Mouse (Mus musculus) G1E-ER4 (cell line): ENCODE results near the gene Rab5a. TPM values are rescaled to one million over a fixed set of nuclear protein-coding genes. Genes with fewer than 3 reads are reported as not detected.

Source experiments
- GATA1 ChIP-seq: IDR thresholded peaks from one replicate; pipeline ENCODE4 v1.8.0; 2012; ENCODE audit warnings: low read length, inconsistent platforms
- polyA plus RNA-seq: library from polyadenylated mRNA; stranded (reverse); fragments of >175 nt; gene quantifications from 2 replicates; pipeline ENCODE4 v1.2.3, GENCODE M21; 2012

Gene Rab5a
- polyA plus RNA-seq = 10.4 and 16.5 TPM in 2 replicates

DNA sequence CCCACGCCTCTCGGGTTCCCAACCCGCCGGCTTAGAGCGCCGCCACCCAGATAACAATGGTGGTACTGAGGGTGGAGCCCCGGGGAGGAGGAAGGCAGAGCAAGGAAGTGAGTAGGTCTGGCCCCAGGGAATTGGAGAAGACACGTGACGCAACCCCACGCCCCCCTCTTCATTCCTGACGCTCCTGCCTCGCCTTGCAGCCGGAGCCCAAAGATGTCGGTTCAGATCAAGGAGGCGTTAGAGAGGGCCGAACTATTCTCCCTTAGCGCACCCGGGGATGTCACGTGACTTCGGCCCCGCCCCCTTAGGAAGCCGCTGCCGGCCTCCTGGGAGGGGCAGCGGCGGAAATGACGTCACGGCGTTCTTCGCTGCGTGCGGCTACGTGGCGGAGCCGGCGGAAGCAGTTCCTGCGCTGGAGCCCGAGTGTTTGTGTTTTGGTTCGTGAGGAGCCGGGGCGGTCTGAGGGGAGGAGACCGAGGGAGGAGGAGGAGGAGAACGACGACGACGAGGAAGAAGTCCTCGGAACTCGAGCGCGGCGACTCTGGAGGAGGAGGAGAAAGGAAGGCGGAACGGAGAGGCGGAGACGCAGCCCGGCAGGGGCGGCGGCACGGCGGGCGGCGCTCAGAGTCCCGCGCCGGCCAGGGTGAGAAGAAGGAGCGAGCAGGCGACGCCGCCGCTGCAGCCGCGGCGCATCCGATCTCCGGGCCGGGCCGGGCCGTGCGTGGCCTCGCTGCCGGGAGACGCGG is at the start of gene Rab5a:
Gene Rab5a (plus strand): TSS at position 377 of the 746 bp plus-strand sequence.
- TF ChIP-seq GATA1 = no peak

GRCm38 (mm10) chr17:53456152-53456551 is 22.9 kb upstream of the Rab5a start:
- no peak for TF ChIP-seq GATA1

- no peak for TF ChIP-seq GATA1
These were observed 22.3 kb upstream of the Rab5a start for GRCm38 (mm10) chr17:53456742-53457141.

DNA sequence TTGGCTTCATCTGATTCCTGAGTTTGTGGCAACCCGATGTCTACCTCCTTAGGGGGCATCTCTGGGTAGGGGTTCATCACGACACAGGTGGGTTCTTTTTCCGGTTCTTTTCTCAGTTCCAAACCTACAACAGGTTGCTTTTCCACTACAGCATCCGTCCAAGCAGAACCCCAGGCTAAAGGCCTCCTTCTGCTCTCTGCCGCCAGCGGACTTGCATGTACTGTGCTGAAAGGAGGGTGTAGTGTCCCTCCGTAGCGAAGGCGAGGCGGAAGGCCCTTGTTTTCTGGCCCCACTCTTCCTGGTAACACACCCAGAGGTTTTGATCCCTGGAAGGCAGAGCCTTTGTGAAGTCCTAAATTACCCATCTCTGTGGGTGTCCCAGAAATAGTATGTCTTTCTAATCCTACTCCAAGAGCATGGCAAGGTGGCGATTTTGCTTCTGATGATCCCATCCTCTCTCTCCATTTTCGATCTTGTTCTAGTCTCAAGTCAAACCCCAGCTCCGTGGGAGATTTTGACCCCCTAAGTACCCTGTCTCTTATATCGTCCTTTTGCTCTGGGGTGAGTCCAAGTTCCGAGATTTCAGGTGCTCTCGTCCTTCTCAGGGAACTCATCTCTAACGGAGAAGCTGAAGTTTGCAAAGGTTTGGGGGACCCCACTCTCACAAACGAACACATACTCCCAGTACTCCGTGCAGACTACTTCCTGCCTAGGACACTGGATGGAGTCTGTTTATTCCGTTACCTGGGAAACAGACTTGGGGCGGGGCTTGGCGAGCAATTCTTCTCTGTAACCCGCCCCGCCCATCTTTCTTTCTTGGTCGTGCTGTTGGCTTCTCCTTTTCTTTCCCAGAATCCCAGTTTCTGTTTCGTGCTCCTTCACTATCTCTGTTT is 16.2 kb upstream of the Rab5a start, which contains the start of gene Efhb:
Gene Efhb (minus strand): TSS at position 719 of the 893 bp plus-strand sequence.
- no peak for TF ChIP-seq GATA1

DNA sequence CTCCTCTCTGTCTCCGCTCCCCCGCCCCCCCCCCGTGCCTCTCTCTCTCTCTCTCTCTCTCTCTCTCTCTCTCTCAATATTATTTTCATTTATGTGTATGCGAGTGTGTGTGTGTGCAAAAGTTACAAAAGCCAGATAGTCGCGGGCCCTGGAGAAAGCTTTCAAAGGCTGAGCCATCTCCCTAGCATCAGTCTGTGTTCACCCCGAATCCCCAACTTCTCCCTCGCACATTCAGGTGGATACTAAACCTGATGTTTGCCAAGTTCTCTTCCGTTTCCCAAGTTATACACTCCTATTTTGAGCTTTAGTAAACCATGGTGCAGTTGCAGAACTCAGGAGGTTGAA is 15.6 kb upstream of the Rab5a start:
- no peak for TF ChIP-seq GATA1

- no peak for TF ChIP-seq GATA1
These were observed 13.5 kb upstream of the Rab5a start for GRCm38 (mm10) chr17:53465569-53465968.

DNA sequence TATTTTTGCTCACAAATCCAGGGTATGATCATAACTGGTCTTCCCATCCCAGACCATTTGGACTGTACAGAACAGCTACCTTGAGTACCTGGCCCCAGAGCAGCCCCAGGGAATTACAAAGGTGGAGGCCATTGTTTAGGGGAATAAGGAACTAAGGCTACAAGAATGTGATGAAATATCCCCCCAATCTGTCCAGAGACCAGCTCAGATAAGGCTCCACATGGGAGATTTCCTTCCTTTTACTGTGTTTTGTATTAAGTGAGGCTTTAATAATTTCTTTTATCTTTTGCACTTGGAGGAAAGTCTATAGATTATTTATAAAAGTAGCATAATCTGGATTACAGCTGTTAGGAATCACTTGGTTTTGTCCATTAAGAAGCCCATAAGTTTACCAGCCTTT is 10.3 kb upstream of the Rab5a start:
- no peak for TF ChIP-seq GATA1

DNA sequence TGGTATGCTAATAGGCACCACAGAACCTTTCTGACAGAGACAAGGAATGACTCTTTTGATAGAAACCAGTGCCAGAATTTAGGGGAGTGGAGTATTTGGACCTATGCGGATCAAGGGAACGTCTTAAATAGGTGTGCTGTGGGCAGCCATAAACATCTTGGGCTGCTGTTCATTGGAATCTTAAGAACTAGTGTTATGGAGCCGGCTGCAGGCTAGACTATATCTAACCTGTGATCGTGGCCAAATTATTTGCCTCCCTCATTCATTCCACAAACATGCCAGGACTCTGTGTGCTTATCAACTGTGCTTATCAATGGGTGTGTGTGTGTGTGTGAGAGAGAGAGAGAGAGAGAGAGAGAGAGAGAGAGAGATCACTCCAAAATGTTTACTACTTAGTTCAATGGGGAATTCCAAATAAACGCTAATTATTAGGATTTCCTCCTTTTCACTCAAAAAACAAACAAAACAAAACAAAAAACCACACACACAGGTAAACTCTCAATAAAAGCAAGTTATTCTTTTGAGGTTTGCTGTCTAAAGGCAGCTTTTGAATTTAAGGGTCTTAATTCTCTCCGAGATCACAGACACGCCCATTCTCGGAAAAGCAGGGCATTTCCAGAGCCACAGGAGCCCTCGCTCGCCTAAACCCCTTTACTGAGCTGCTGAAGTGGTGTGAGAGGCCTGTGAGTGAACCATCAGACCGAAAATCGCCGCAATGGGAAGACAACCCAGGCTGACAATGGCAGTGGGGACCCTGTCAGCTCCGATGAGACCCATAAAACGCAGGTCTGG is 772 bp upstream of the Rab5a start:
- peak; percentile 13 for TF ChIP-seq GATA1

GRCm38 (mm10) chr17:53479604-53480041 is 589 bp downstream of the Rab5a start:
- TF ChIP-seq GATA1 = no peak

GRCm38 (mm10) chr17:53480433-53480832 is 1.4 kb downstream of the Rab5a start:
- no peak for TF ChIP-seq GATA1

DNA sequence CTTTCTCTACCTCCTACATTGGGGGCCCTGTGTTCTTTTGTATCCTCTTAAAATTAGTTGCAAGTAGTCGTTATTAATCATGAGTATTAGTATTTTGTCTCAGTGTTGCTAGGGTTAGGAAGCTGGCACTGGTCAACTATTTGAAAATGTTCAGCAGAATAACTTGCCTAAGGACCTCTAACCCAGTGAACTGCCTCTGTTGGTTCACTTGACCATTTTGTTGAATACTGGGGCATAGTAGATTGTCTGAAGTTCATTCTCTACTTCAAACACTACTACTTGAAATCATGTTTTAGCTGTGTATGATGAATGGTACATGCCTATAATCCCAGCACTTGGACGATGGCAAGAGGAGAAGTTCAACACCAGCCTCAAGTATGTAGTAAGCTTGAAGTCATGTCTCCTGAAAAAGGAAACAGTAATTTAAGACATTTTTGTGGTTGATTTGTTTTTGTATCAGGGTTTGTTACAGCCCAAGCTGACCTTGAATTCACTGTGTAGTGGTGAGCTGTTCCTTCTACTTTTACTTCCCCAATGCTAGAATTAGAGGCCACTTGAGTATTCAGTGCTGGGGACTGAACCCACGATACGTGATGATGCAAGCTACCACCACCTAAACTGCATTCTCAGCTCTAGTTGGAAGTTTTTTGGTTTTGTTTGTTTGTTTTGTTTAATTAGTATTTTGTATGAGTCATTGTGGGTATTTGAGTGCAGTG is 9.4 kb downstream of the Rab5a start:
- TF ChIP-seq GATA1 = no peak

GRCm38 (mm10) chr17:53489007-53489378 is 10.0 kb downstream of the Rab5a start:
- TF ChIP-seq GATA1 = no peak

GRCm38 (mm10) chr17:53502966-53503365 is 23.9 kb downstream of the Rab5a start:
- TF ChIP-seq GATA1 = no peak

- no peak for TF ChIP-seq GATA1
These were observed 33.4 kb downstream of the Rab5a start for GRCm38 (mm10) chr17:53512311-53512951.

GRCm38 (mm10) chr17:53519364-53519763 is 40.3 kb downstream of the Rab5a start:
- no peak for TF ChIP-seq GATA1

DNA sequence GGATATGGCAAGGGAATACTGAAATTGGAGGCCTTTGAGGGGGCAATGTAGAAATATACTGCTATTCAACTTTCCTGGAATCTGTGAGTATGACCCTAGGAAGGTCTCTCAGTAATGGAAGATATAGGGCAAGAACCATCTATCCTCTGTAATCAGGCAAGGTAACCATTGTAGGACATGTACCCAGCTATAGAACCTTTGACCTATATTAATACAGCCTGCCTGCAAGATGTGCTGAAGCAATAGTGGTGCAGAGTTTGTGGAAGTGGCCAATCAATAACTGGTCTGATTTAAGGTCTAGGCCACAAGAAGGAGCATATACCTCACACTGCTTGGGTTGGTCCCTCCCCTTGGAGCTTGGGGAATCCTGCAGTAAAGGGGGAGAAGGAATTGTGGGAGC is 41.5 kb downstream of the Rab5a start:
- TF ChIP-seq GATA1 = no peak
